Mouse (Mus musculus): ENCODE data around the gene Snap23.
A peak's percentile ranks its signal among the peaks of the same experiment; 100 is the strongest.

The Snap23 gene

DNA sequence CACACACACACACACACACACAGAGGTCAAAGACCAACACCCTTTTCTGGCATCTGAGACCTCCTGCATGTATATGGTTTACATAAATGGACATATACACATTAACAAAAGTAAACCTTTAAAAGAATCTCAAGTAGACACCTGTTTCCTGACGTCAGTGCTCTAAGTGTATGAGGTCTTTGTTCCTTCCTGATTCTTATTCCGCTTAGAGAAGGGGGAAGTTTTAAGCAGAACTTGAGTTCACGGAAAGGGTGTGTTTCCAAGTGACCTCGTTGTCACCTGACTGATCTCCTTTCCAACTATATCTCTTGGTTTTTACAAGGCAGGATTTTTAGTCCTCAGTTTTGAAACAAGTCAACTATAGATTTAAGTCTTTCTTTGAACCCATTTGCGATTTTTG, 10.8 kb downstream of the Snap23 start:
- DNase-seq (ENCODE audit: low read depth, low spot score) = no peak

DNA sequence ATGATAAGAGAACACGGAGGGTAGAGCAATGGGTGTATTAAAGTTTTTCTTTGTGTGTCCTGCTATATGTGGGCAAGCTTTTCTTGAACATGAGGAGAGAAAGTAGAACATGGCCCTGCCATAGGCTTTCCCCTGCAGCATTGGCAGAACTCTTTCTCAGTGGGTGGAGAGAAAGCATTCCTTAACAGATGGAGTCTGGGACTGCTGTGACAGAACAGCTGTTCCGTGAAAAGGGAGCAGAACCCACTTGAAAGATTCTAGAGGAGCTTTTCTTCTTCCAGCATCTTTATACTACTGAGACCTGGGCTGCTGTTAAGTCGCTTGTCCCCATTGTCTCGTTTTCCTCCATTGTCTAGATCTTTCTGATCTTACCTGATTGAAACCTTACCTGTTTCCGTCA, 22.3 kb downstream of the Snap23 start:
- DNase-seq (ENCODE audit: low read depth, low spot score) = no peak

- no peak for DNase-seq (ENCODE audit: low read depth, low spot score)
Observed at GRCm38 (mm10) chr2:120592227-120592626, 24.8 kb downstream of the Snap23 start.

DNA sequence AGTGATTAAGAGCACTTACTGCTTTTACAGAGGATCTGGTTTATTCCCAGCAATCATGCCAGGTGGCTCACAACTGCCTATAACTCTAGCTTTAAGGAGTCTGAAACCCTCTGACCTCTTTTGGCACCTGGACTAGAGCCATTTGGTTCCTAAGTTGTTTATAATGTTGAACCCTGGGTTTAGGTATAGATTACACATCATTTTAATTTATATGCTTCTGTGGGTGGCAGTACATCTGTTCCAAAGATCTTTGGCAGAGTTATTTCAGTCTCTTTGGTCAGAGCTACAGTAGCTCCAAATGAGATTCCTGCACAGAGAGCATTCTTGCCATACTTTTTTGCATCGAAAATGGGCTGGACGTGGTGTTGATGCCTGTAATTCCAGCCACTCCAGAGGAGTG, 30.3 kb downstream of the Snap23 start:
- DNase-seq (ENCODE audit: low read depth, low spot score) = no peak

GRCm38 (mm10) chr2:120599506-120599905, 32.0 kb downstream of the Snap23 start:
- no peak for DNase-seq (ENCODE audit: low read depth, low spot score)

- DNase-seq (ENCODE audit: low read depth, low spot score) = no peak
Observed at GRCm38 (mm10) chr2:120606021-120606690, 38.7 kb downstream of the Snap23 start.

DNA sequence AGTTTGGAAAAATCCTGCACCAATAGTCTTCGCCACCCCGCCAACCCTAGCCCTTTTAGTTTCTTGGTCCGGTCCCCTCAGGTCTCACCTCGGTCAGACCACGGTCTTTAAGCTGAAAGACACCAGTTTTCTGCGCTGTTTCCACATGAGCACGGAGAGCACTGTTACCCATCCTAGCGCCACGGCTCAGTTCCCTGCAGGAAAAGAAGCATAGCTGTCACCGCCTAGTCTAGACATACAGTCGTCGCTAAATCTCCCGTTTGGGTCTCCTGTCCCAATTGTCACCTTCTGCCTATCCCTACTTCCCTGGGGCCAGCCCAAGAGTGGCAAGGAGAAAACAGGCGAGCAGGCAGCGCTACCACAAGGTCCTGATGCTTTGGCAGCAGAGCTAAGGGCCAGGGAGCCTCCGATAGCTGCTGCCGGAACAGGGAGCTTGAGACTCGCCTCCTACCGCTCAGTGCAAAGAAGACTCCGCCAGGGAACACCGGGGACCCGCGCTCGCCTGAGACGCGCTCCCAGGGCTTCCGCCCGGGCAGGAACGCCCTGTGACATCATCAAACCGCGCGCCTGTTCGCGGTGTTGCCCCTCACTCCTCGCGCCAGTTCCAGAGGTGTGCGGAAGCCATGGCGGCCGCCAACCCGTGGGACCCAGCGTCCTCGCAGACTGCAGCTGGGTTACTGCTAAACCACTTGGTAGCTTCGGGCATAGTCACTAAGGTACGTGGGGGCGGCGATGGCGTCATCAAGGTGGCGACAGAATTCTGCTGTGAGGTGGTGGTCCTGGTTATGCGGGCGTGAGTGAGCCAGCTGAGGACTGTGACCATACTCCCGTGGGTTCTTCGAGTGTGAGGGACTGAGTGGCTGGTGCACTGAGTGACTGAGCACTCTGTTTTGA, 41.6 kb downstream of the Snap23 start, which contains the start of the genes Haus2 and Lrrc57:
Haus2 (plus strand) TSS at position 554 of the 894 bp plus-strand sequence.
Lrrc57 (minus strand) TSS at position 691 of the 894 bp plus-strand sequence.
- peak; percentile 93 for DNase-seq (ENCODE audit: low read depth, low spot score)

DNA sequence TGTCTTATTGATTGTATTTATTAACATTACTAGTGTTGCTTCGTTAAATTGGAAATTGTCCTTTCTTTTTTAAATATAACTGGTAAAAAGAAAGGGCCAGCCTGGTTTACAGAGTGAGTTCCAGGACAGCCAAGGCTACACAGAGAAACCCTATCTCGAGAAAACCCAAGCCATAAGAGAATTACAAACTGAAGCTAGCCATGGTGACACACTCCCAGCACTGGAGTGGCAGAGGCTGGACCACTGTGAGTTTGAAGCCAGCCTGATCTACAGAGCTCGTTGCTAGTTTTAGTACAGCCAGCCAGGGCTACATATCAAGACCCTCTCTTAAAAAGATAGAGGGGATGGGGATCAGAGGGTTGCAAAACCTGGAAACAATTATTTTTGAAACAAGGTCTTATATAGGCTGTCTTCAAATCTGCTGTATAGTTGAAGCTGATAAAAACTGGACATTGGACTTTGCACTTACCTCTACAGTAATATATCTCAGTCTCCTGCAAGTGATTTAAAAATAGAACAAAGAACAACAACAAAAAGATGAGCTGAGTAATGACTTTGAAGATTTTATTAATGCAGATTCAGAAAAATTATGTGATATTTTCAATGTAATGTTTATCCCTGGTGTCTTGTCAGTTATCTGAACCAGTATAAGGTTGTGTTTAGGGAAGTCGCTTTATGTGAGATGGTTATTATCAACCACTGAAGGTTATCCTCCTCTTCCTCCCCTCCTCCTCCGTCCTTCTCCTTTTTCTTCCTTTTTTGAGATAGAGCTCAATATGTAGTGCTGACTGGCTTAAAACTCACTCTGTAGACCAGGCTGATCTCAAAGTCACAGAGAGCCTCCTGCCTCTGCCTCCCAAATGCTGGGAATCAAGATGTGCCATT, 49.0 kb downstream of the Snap23 start:
- DNase-seq (ENCODE audit: low read depth, low spot score) = no peak

DNA sequence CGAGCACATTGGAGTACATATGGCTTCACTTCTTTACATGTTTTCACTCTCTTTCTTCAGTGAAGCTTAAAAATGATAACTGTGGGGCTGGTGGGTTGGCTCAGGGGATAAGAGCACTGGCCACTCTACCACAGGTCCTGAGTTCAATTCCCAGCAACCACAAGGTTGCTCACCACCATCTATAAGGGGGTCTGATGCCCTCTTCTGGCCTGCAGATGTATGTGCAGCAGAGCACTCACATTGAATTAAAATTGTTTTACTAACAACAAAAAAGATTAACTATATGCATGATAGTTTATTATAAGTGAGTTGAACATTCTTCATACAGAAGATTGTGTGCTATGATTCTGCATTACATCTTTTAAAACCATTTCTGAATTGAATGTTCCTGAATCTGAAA, 52.1 kb downstream of the Snap23 start:
- no peak for DNase-seq (ENCODE audit: low read depth, low spot score)

- DNase-seq (ENCODE audit: low read depth, low spot score) = no peak
Observed at GRCm38 (mm10) chr2:120622920-120623319, 55.4 kb downstream of the Snap23 start.

- peak; percentile 5 for DNase-seq (ENCODE audit: low read depth, low spot score)
Observed at GRCm38 (mm10) chr2:120628076-120628865, 60.8 kb downstream of the Snap23 start.

- peak; percentile 98 for DNase-seq (ENCODE audit: low read depth, low spot score)
Observed at GRCm38 (mm10) chr2:120628886-120629735, 61.6 kb downstream of the Snap23 start, which contains the start of gene Stard9. Gene Stard9 (plus strand): TSS chr2:120629121.

- no peak for DNase-seq (ENCODE audit: low read depth, low spot score)
Observed at GRCm38 (mm10) chr2:120630246-120630645, 62.8 kb downstream of the Snap23 start.

- DNase-seq (ENCODE audit: low read depth, low spot score) = no peak
Observed at GRCm38 (mm10) chr2:120630655-120631054, 63.2 kb downstream of the Snap23 start.

DNA sequence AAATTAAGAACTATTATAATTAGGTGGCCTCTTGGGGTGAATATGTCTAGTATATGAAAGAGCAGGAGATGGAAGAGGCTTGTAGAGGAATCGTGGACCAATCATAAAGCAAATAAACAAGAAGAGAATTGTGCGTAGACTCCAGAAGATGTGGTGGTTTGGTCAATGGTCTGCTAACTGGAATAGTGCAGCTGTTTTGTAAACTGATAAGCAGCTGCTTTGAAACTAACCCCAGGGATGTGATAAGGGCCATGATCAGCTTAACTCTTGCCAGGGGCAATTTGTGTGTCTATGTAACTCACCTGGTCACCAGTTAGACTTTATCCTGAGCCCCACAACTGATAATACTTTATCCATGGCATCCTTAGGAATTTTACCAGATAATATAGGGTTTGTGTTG, 64.0 kb downstream of the Snap23 start:
- no peak for DNase-seq (ENCODE audit: low read depth, low spot score)

GRCm38 (mm10) chr2:120631957-120632356, 64.5 kb downstream of the Snap23 start:
- no peak for DNase-seq (ENCODE audit: low read depth, low spot score)

- no peak for DNase-seq (ENCODE audit: low read depth, low spot score)
Observed at GRCm38 (mm10) chr2:120640835-120641234, 73.4 kb downstream of the Snap23 start.

- DNase-seq (ENCODE audit: low read depth, low spot score) = no peak
Observed at GRCm38 (mm10) chr2:120643836-120644235, 76.4 kb downstream of the Snap23 start.

- no peak for DNase-seq (ENCODE audit: low read depth, low spot score)
Observed at GRCm38 (mm10) chr2:120646777-120647176, 79.3 kb downstream of the Snap23 start.

Data from forelimb bud, embryonic 11.5 days (tissue).